Mouse (Mus musculus): ENCODE measurements around the gene Etv5. TPM values are rescaled to one million over a fixed set of nuclear protein-coding genes. Genes with fewer than 3 reads are reported as not detected.

Etv5 gene
- polyA plus RNA-seq, 1 experiment from 2014 or later: 11.8 TPM

GRCm38 (mm10) chr16:22442202-22442601, 2.7 kb upstream of the Etv5 start:
- Histone ChIP-seq H3K27ac (replicated peaks) (no peak overlapping the region), H3K36me3 (no peaks in the 10 kb centered on the region), H3K4me2 (replicated peaks) (no peak overlapping the region), H3K4me3 (no peak overlapping the region), H3K9ac (replicated peaks) (no peak overlapping the region), H3K4me1 (peaks cover 20% of the 10 kb centered on the region), H3K9me3 (no peaks in the 10 kb centered on the region), H3K27me3 (peaks cover 60% of the 10 kb centered on the region)
- 17% methylated on average over 7 of the region's 7 CpGs for WGBS
- no peak for ATAC-seq (ENCODE audit: low FRiP score, low read depth)

- no peak overlapping the region for H3K9ac ChIP-seq (replicated peaks)
- no peak for ATAC-seq (ENCODE audit: low FRiP score, low read depth)
- no peak overlapping the region for H3K4me3 ChIP-seq
- no peak overlapping the region for H3K4me2 ChIP-seq (replicated peaks)
- H3K36me3 ChIP-seq: no peaks in the 10 kb centered on the region
- no peaks in the 10 kb centered on the region for H3K9me3 ChIP-seq
- peaks cover 20% of the 10 kb centered on the region for H3K4me1 ChIP-seq
- WGBS: 83% methylated on average over 4 of the region's 4 CpGs
- H3K27ac ChIP-seq (replicated peaks): no peak overlapping the region
- H3K27me3 ChIP-seq: peaks cover 69% of the 10 kb centered on the region
These were observed 1.8 kb upstream of the Etv5 start for GRCm38 (mm10) chr16:22441317-22441716.

- under 1% methylated on average over 18 of the region's 18 CpGs for WGBS
- ATAC-seq (ENCODE audit: low FRiP score, low read depth): no peak
- peak overlapping the region; percentile 73 for H3K4me3 ChIP-seq
- H3K4me2 ChIP-seq (replicated peaks): peak overlapping the region; percentile 68
- H3K9me3 ChIP-seq: no peaks in the 10 kb centered on the region
- no peak overlapping the region for H3K27ac ChIP-seq (replicated peaks)
- H3K27me3 ChIP-seq: peaks cover 78% of the 10 kb centered on the region
- peaks cover 20% of the 10 kb centered on the region for H3K4me1 ChIP-seq
- H3K9ac ChIP-seq (replicated peaks): no peak overlapping the region
- no peaks in the 10 kb centered on the region for H3K36me3 ChIP-seq
These were observed 750 bp upstream of the Etv5 start for GRCm38 (mm10) chr16:22440269-22440668.

GRCm38 (mm10) chr16:22438441-22439373, 812 bp downstream of the Etv5 start:
- Histone ChIP-seq H3K27ac (replicated peaks) (0 out of 2 replicates have a peak overlapping the region, but pooled peaks have one; percentile 39), H3K9me3 (no peaks in the 10 kb centered on the region)
- peak; percentile 50 for ATAC-seq (ENCODE audit: low FRiP score, low read depth)

GRCm38 (mm10) chr16:22436106-22436505, 3.4 kb downstream of the Etv5 start:
- Histone ChIP-seq H3K9ac (replicated peaks) (no peak overlapping the region), H3K4me2 (replicated peaks) (no peak overlapping the region), H3K27ac (replicated peaks) (no peak overlapping the region), H3K36me3 (no peaks in the 10 kb centered on the region), H3K27me3 (peaks cover 76% of the 10 kb centered on the region), H3K4me1 (peaks cover 32% of the 10 kb centered on the region), H3K9me3 (no peaks in the 10 kb centered on the region), H3K4me3 (no peak overlapping the region)
- ATAC-seq (ENCODE audit: low FRiP score, low read depth): no peak
- 40% methylated on average over 6 of the region's 6 CpGs for WGBS

More at GRCm38 (mm10) chr16:22438441-22439373, 812 bp downstream of the Etv5 start:
- peaks cover 85% of the 10 kb centered on the region for H3K27me3 ChIP-seq
- H3K4me2 ChIP-seq (replicated peaks): peak overlapping the region; percentile 98
- peaks cover 32% of the 10 kb centered on the region for H3K4me1 ChIP-seq
- under 1% methylated on average over 57 of the region's 59 CpGs for WGBS
- peak overlapping the region; percentile 65 for H3K9ac ChIP-seq (replicated peaks)
- no peaks in the 10 kb centered on the region for H3K36me3 ChIP-seq
- H3K4me3 ChIP-seq: peak overlapping the region; percentile 73

GRCm38 (mm10) chr16:22434530-22434929, 5.0 kb downstream of the Etv5 start:
- ATAC-seq (ENCODE audit: low FRiP score, low read depth): no peak
- Histone ChIP-seq H3K4me3 (no peak overlapping the region), H3K9ac (replicated peaks) (no peak overlapping the region), H3K27ac (replicated peaks) (no peak overlapping the region), H3K27me3 (peaks cover 79% of the 10 kb centered on the region), H3K9me3 (no peaks in the 10 kb centered on the region), H3K4me1 (peaks cover 35% of the 10 kb centered on the region), H3K4me2 (replicated peaks) (peak overlapping the region; percentile 31; the same call in 1 of the 2 replicates), H3K36me3 (no peaks in the 10 kb centered on the region)
- WGBS: 40% methylated on average over 5 of the region's 5 CpGs

- Histone ChIP-seq H3K36me3 (no peaks in the 10 kb centered on the region), H3K27ac (replicated peaks) (no peak overlapping the region; the same call in 1 of the 2 replicates), H3K4me2 (replicated peaks) (peak overlapping the region; percentile 31), H3K27me3 (peaks cover 82% of the 10 kb centered on the region), H3K9ac (replicated peaks) (no peak overlapping the region), H3K4me1 (peaks cover 38% of the 10 kb centered on the region), H3K4me3 (no peak overlapping the region), H3K9me3 (no peaks in the 10 kb centered on the region)
- WGBS: 7% methylated on average over 12 of the region's 12 CpGs
- ATAC-seq (ENCODE audit: low FRiP score, low read depth): no peak
These were observed 5.6 kb downstream of the Etv5 start for GRCm38 (mm10) chr16:22433944-22434343.

GRCm38 (mm10) chr16:22431773-22432172, 7.7 kb downstream of the Etv5 start:
- peaks cover 46% of the 10 kb centered on the region for H3K4me1 ChIP-seq
- H3K27me3 ChIP-seq: peaks cover 80% of the 10 kb centered on the region
- no peak overlapping the region for H3K9ac ChIP-seq (replicated peaks)
- no peak overlapping the region for H3K4me2 ChIP-seq (replicated peaks)
- H3K4me3 ChIP-seq: no peak overlapping the region
- H3K36me3 ChIP-seq: no peaks in the 10 kb centered on the region
- ATAC-seq (ENCODE audit: low FRiP score, low read depth): no peak
- 94% methylated on average over 12 of the region's 12 CpGs for WGBS
- no peaks in the 10 kb centered on the region for H3K9me3 ChIP-seq
- H3K27ac ChIP-seq (replicated peaks): no peak overlapping the region

- H3K4me1 ChIP-seq: peaks cover 46% of the 10 kb centered on the region
- peaks cover 77% of the 10 kb centered on the region for H3K27me3 ChIP-seq
- H3K27ac ChIP-seq (replicated peaks): no peak overlapping the region
- H3K4me3 ChIP-seq: no peak overlapping the region
- H3K4me2 ChIP-seq (replicated peaks): no peak overlapping the region
- H3K9me3 ChIP-seq: no peaks in the 10 kb centered on the region
- ATAC-seq (ENCODE audit: low FRiP score, low read depth): no peak
- H3K36me3 ChIP-seq: no peaks in the 10 kb centered on the region
- WGBS: 89% methylated on average over 2 of the region's 2 CpGs
- no peak overlapping the region for H3K9ac ChIP-seq (replicated peaks)
These were observed 8.2 kb downstream of the Etv5 start for GRCm38 (mm10) chr16:22431335-22431734.

- Histone ChIP-seq H3K36me3 (no peaks in the 10 kb centered on the region), H3K9me3 (no peaks in the 10 kb centered on the region), H3K4me2 (replicated peaks) (0 out of 2 replicates have a peak overlapping the region, but pooled peaks have one; percentile 40), H3K9ac (replicated peaks) (no peak overlapping the region), H3K4me3 (no peak overlapping the region), H3K27me3 (peaks cover 72% of the 10 kb centered on the region), H3K4me1 (peaks cover 46% of the 10 kb centered on the region), H3K27ac (replicated peaks) (no peak overlapping the region)
- WGBS: 68% methylated on average over 16 of the region's 16 CpGs
- no peak for ATAC-seq (ENCODE audit: low FRiP score, low read depth)
These were observed 9.1 kb downstream of the Etv5 start for GRCm38 (mm10) chr16:22430211-22430951.

GRCm38 (mm10) chr16:22429377-22429776, 10.1 kb downstream of the Etv5 start:
- H3K36me3 ChIP-seq: no peaks in the 10 kb centered on the region
- H3K4me3 ChIP-seq: peak overlapping the region; percentile 16; the same call in 1 of the 2 replicates
- H3K4me1 ChIP-seq: peaks cover 40% of the 10 kb centered on the region
- H3K9ac ChIP-seq (replicated peaks): no peak overlapping the region
- H3K27me3 ChIP-seq: peaks cover 62% of the 10 kb centered on the region
- peak overlapping the region; percentile 40 for H3K4me2 ChIP-seq (replicated peaks)
- H3K9me3 ChIP-seq: no peaks in the 10 kb centered on the region
- 0 out of 2 replicates have a peak overlapping the region, but pooled peaks have one; percentile 46 for H3K27ac ChIP-seq (replicated peaks)
- WGBS: 3% methylated on average over 8 of the region's 8 CpGs
- peak; percentile 16; the same call in 1 of the 2 replicates for ATAC-seq (ENCODE audit: low FRiP score, low read depth)
